Mouse (Mus musculus) myocyte (in vitro differentiated cells): Measurements from ENCODE around the gene Mif4gd. TPM values are rescaled to one million over a fixed set of nuclear protein-coding genes. Genes with fewer than 3 reads are reported as not detected.

Source experiments
- H3K27me3 ChIP-seq: one replicate; pipeline ENCODE4 v1.6.1; 2011; ENCODE audit not compliant: control insufficient read depth, insufficient read depth, insufficient read length
- H3K36me3 ChIP-seq: one replicate; pipeline ENCODE4 v1.6.1; 2011; ENCODE audit not compliant: control insufficient read depth, insufficient read depth
- H3K4me2 ChIP-seq: one replicate; pipeline ENCODE4 v1.6.1; 2011; ENCODE audit warnings: low read depth, control low read depth
- H3K4me3 ChIP-seq: one replicate; pipeline ENCODE4 v1.5.1; 2011; ENCODE audit warnings: mild to moderate bottlenecking, control low read depth, moderate library complexity
- H3K79me2 ChIP-seq: one replicate; pipeline ENCODE4 v1.6.1; 2011; ENCODE audit not compliant: control insufficient read depth, insufficient read depth
- H3ac ChIP-seq: one replicate; pipeline ENCODE4 v1.6.1; 2011; ENCODE audit not compliant: control insufficient read depth, insufficient read length
- CEBPB ChIP-seq: IDR thresholded peaks from 2 replicates; pipeline ENCODE4 v1.6.1; 2011; ENCODE audit warnings: mild to moderate bottlenecking, moderate library complexity; ENCODE audit not compliant: poor library complexity, insufficient read depth, severe bottlenecking
- E2F4 ChIP-seq: IDR thresholded peaks from one replicate; pipeline ENCODE4 v1.6.1; 2011; ENCODE audit warnings: mild to moderate bottlenecking, control low read depth, moderate library complexity; ENCODE audit not compliant: insufficient read depth
- MAX ChIP-seq: IDR thresholded peaks from one replicate; pipeline ENCODE4 v1.6.1; 2011; ENCODE audit warnings: low read depth, mild to moderate bottlenecking, control low read depth
- MYOD1 ChIP-seq, 3 experiments: IDR thresholded peaks; one replicate each; pipeline ENCODE4 v1.6.1; 2011; ENCODE audit warnings: control low read depth in 2 of 3, low read depth in 2 of 3, mild to moderate bottlenecking in 2 of 3, moderate library complexity in 1 of 3; ENCODE audit not compliant: insufficient read length in 2 of 3, control insufficient read depth in 1 of 3
- MYOG ChIP-seq, 3 experiments: IDR thresholded peaks; one replicate each; pipeline ENCODE4 v1.6.1; 2011; ENCODE audit warnings: control low read depth in 2 of 3, low read depth in 2 of 3, mild to moderate bottlenecking in 2 of 3; ENCODE audit not compliant: insufficient read length in 2 of 3, control insufficient read depth in 1 of 3, insufficient read depth in 1 of 3
- POLR2A ChIP-seq: IDR thresholded peaks from one replicate; pipeline ENCODE4 v1.6.1; 2011; ENCODE audit warnings: low read depth, mild to moderate bottlenecking, control low read depth, moderate library complexity; ENCODE audit not compliant: insufficient read length
- POLR2AphosphoS2 ChIP-seq: IDR thresholded peaks from one replicate; pipeline ENCODE4 v1.6.1; 2011; ENCODE audit warnings: low read depth, control low read depth; ENCODE audit not compliant: insufficient read length
- REST ChIP-seq: IDR thresholded peaks from one replicate; pipeline ENCODE4 v1.6.1; 2011; ENCODE audit warnings: mild to moderate bottlenecking, control low read depth, moderate library complexity; ENCODE audit not compliant: insufficient read depth, insufficient read length
- SRF ChIP-seq: IDR thresholded peaks from one replicate; pipeline ENCODE4 v1.6.1; 2011; ENCODE audit warnings: low read depth; ENCODE audit not compliant: control insufficient read depth, insufficient read length
- TCF12 ChIP-seq: IDR thresholded peaks from one replicate; pipeline ENCODE4 v1.6.1; 2011; ENCODE audit warnings: mild to moderate bottlenecking, control low read depth; ENCODE audit not compliant: poor library complexity, insufficient read depth, severe bottlenecking
- TCF3 ChIP-seq: IDR thresholded peaks from one replicate; pipeline ENCODE4 v1.6.1; 2011; ENCODE audit warnings: low read depth, control low read depth; ENCODE audit not compliant: insufficient read length
- USF1 ChIP-seq: IDR thresholded peaks from one replicate; pipeline ENCODE4 v1.6.1; 2011; ENCODE audit warnings: low read depth, mild to moderate bottlenecking, control low read depth, moderate library complexity
- polyA plus RNA-seq: library from polyadenylated mRNA; unstranded; fragments of >200 nt; fragmentation: generic; extraction: Trizol; gene quantifications from one replicate; pipeline ENCODE4 v1.2.1, GENCODE M21; 2012; ENCODE audit warnings: missing spikeins

The Mif4gd gene
- polyA plus RNA-seq, 1 experiment, result 17.5 TPM

DNA sequence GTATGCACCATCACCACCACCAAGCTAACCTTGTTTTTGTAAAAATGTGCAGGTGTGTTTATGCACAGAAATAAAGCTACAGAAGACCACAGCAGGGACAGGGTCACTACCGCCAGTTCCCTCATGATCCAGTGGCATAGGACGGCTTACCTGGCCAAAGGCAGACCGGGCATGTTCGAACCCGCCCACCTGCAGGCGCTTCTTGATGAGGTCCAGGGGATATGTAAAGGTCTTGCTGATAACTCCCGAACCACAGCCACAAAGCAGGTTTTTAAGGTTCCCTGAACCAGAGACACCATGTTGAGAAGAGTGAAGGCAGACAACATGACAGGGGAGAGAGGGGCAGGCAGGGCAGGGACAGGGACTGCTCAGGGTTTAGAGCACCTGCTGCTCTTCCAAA, 3.6 kb upstream of the Mif4gd start:
- TF ChIP-seq MYOD1 (IDR thresholded peaks at IDR 0.05; ENCODE audit: control insufficient read depth in 1 of 3, insufficient read length in 2 of 3, low read depth in 2 of 3), result no peak
- TF ChIP-seq CEBPB, result no peak
- no peak for TF ChIP-seq MYOG (IDR thresholded peaks at IDR 0.05; ENCODE audit: control insufficient read depth in 1 of 3, insufficient read depth in 1 of 3, insufficient read length in 2 of 3, low read depth in 2 of 3)
- TF ChIP-seq MAX, result no peak
- no peaks in the 10 kb centered on the region for H3K79me2 ChIP-seq
- no peak overlapping the region for H3K4me2 ChIP-seq
- no peak overlapping the region for H3ac ChIP-seq
- H3K4me3 ChIP-seq, result no peak overlapping the region
- no peaks in the 10 kb centered on the region for H3K27me3 ChIP-seq
- H3K36me3 ChIP-seq, result no peaks in the 10 kb centered on the region

DNA sequence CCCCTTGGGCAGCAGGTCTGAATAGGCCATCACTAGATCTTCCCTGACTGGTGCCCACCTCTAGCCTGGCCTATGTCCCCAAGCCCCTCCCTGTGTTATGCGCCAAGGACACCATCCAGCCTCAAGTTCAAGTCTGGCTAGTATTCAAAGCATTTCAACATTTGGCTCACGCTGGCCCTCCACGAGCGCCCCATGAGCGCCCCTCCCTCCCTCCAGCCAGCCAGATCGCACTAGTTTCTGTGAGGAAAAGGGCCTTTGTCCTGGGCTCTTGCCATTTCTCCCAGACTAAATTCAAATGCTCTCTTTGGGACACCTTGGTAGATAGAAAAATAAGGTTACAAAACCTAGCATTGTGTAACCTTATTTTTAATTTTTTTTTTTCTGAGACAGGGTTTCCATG, 3.1 kb upstream of the Mif4gd start:
- Histone ChIP-seq H3K79me2 (no peaks in the 10 kb centered on the region), H3K4me2 (no peak overlapping the region), H3K4me3 (no peak overlapping the region), H3K36me3 (no peaks in the 10 kb centered on the region), H3K27me3 (no peaks in the 10 kb centered on the region), H3ac (no peak overlapping the region)
- TF ChIP-seq POLR2AphosphoS2, result no peak
- TF ChIP-seq E2F4, result no peak
- no peak for TF ChIP-seq TCF12
- TF ChIP-seq MYOG (IDR thresholded peaks at IDR 0.05; ENCODE audit: control insufficient read depth in 1 of 3, insufficient read depth in 1 of 3, insufficient read length in 2 of 3, low read depth in 2 of 3), result no peak
- no peak for TF ChIP-seq USF1
- no peak for TF ChIP-seq MYOD1 (IDR thresholded peaks at IDR 0.05; ENCODE audit: control insufficient read depth in 1 of 3, insufficient read length in 2 of 3, low read depth in 2 of 3)
- no peak for TF ChIP-seq SRF
- no peak for TF ChIP-seq MAX
- no peak for TF ChIP-seq POLR2A
- TF ChIP-seq CEBPB, result no peak
- no peak for TF ChIP-seq TCF3
- no peak for TF ChIP-seq REST

DNA sequence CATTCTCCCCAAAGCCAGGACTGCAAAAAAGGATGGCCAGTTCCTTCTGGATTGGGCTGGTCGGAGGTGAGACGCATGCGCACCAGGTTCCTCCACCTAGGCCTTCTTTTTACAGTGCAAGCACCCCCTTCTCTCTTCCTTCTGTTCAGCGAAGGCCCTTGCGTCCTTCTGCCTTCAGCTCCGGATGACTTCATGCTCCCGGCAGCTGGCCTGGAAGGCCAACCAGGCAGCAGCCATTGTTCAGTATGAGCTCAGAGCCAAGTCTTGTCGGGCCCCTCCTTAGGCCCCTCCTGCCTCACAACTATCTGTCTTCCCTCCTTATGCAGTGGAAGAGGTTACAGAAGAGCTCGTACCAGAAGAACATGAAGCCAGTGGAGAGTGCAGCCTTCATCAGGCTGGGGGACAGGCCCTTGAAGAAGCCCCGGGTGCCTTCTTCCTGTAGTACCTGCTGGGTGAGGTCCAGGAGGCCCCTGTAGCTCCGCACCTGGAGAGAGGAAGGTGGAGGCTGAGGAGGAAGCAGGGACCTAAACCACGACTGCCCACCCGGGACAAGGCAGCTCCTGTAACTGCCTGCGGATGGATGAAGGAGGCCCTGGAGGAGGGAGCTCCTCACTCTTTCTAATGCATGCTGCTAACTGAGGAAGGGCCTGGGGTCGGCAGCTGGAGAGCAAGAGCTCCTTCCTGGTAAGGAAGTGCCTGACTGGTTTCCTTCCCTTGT, 2.5 kb upstream of the Mif4gd start:
- no peak for TF ChIP-seq USF1
- TF ChIP-seq POLR2AphosphoS2, result no peak
- TF ChIP-seq TCF3, result no peak
- no peak for TF ChIP-seq SRF
- TF ChIP-seq TCF12, result no peak
- no peak for TF ChIP-seq MAX
- no peak for TF ChIP-seq MYOG (IDR thresholded peaks at IDR 0.05; ENCODE audit: control insufficient read depth in 1 of 3, insufficient read depth in 1 of 3, insufficient read length in 2 of 3, low read depth in 2 of 3)
- TF ChIP-seq REST, result no peak
- TF ChIP-seq MYOD1 (IDR thresholded peaks at IDR 0.05; ENCODE audit: control insufficient read depth in 1 of 3, insufficient read length in 2 of 3, low read depth in 2 of 3), result no peak
- no peak for TF ChIP-seq E2F4
- TF ChIP-seq CEBPB, result no peak
- TF ChIP-seq POLR2A, result no peak
- no peaks in the 10 kb centered on the region for H3K27me3 ChIP-seq
- H3ac ChIP-seq, result no peak overlapping the region
- H3K4me3 ChIP-seq, result no peak overlapping the region
- H3K79me2 ChIP-seq, result no peaks in the 10 kb centered on the region
- H3K4me2 ChIP-seq, result no peak overlapping the region
- H3K36me3 ChIP-seq, result no peaks in the 10 kb centered on the region

DNA sequence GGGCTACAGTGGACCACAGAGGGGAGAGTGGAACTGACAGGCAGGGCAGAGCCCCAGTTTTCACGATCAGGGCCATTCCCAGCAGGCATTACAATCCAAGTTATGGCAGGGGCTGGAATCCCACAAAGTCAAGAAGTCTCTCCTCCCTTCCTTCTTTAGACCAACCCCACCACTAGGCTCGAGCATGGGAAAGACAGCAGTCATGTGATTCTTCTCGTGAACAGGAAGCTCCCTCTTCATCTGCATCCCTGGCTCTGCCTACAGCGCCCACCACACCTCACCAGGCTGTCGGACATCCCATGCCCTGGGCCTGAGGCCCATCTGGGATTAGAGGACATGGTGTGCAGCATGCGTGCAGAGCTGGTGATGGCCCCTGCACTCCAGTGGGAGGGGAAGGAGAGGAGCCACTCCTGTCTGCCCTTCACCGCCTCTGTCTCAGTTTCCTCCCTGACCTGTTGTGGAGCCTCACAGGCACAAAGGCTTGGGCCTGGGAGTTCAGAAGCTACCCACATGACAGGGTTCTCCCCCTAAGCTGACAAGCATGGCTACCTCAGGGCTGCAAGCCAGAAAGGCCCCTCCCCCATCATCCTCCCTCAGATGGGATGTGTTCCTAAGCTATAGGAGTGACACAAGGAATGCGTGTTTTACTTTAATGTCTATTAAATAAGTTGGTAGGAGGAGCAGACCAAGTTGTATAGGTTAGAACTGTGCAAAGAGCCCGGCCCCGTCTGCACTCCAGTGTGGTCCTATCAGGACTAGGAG, 1.8 kb upstream of the Mif4gd start:
- H3K4me2 ChIP-seq, result no peak overlapping the region

More for the DNA sequence above, 1.8 kb upstream of the Mif4gd start:
- Histone ChIP-seq H3K4me3 (no peak overlapping the region), H3K79me2 (no peaks in the 10 kb centered on the region), H3K36me3 (no peaks in the 10 kb centered on the region), H3ac (no peak overlapping the region), H3K27me3 (no peaks in the 10 kb centered on the region)
- no peak for TF ChIP-seq POLR2AphosphoS2
- TF ChIP-seq MYOD1 (IDR thresholded peaks at IDR 0.05; ENCODE audit: control insufficient read depth in 1 of 3, insufficient read length in 2 of 3, low read depth in 2 of 3), result no peak
- TF ChIP-seq MAX, result no peak
- TF ChIP-seq USF1, result no peak
- no peak for TF ChIP-seq POLR2A
- no peak for TF ChIP-seq E2F4
- no peak for TF ChIP-seq SRF
- no peak for TF ChIP-seq MYOG (IDR thresholded peaks at IDR 0.05; ENCODE audit: control insufficient read depth in 1 of 3, insufficient read depth in 1 of 3, insufficient read length in 2 of 3, low read depth in 2 of 3)
- TF ChIP-seq REST, result no peak
- no peak for TF ChIP-seq TCF3
- TF ChIP-seq CEBPB, result no peak
- TF ChIP-seq TCF12, result no peak
